Mouse (Mus musculus) lung, postnatal 10 days (tissue): ENCODE measurements around the gene St7.
A peak's percentile ranks its signal among the peaks of the same experiment; 100 is the strongest.

Experiments
- DNase-seq: peaks from one replicate; pipeline ENCODE4 v3.0.0; 2021

The St7 gene

GRCm38 (mm10) chr6:17968467-17969144 is 275.9 kb downstream of the St7 start:
- DNase-seq = no peak

- no peak for DNase-seq
Observed at GRCm38 (mm10) chr6:17969815-17970214, 277.1 kb downstream of the St7 start.

- no peak for DNase-seq
Observed at GRCm38 (mm10) chr6:17971393-17971792, 278.7 kb downstream of the St7 start.

- no peak for DNase-seq
Observed at GRCm38 (mm10) chr6:17974416-17974815, 281.7 kb downstream of the St7 start.

GRCm38 (mm10) chr6:17977165-17977564 is 284.4 kb downstream of the St7 start:
- DNase-seq = no peak

- DNase-seq = no peak
Observed at GRCm38 (mm10) chr6:17978324-17978723, 285.6 kb downstream of the St7 start.

- no peak for DNase-seq
Observed at GRCm38 (mm10) chr6:17978881-17979280, 286.1 kb downstream of the St7 start.

GRCm38 (mm10) chr6:17979361-17979760 is 286.6 kb downstream of the St7 start:
- DNase-seq = no peak

- no peak for DNase-seq
Observed at GRCm38 (mm10) chr6:17990173-17991028, 297.7 kb downstream of the St7 start.

- peak; percentile 63 for DNase-seq
Observed at GRCm38 (mm10) chr6:17991625-17992024, 298.9 kb downstream of the St7 start.
